Mouse (Mus musculus): ENCODE measurements around the gene Pik3c2g. TPM values are rescaled to one million over a fixed set of nuclear protein-coding genes. Genes with fewer than 3 reads are reported as not detected.
A peak's percentile ranks its signal among the peaks of the same experiment; 100 is the strongest.

Gene Pik3c2g
- polyA plus RNA-seq (2015; fragmentation: Nextera tagmentation; extraction: Ambion mirVana): 0.28 and 0.34 TPM in 2 replicates

DNA sequence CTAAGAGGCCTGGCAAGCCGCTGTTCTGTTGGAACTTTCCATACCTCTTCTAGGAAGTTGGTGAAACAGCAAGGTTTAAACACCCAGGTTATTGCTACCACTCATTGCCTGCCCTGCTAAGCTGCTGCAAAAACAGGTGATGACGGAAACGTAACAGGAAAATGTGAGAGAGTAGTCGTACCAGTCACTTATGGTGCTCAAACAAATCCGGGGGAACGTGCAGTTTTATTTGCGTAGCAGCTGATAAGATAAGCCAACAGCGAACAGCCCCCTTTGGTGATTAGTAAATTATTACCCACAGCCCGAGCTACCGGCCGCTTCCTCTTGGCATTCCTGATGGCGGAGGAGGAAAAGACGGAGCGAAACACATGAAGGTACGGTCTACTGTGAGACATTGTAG, at the start of gene Pik3c2g:
Pik3c2g (plus strand) TSS at position 330 of the 400 bp plus-strand sequence.
- Histone ChIP-seq H3K36me3 (replicated peaks) (no peaks in the 10 kb centered on the region), H3K9me3 (no peaks in the 10 kb centered on the region), H3K4me2 (no peak within 1 kb of the TSS), H3K4me1 (peaks cover 2% of the 10 kb centered on the region; the same call in 1 of the 2 replicates), H3K27me3 (replicated peaks) (no peaks in the 10 kb centered on the region), H3K4me3 (no peak within 1 kb of the TSS), H3K9ac (no peak within 1 kb of the TSS), H3K27ac (no peak within 1 kb of the TSS)
- ATAC-seq (replicated peaks): no peak
- 75% methylated on average over 15 of the region's 15 CpGs for WGBS

DNA sequence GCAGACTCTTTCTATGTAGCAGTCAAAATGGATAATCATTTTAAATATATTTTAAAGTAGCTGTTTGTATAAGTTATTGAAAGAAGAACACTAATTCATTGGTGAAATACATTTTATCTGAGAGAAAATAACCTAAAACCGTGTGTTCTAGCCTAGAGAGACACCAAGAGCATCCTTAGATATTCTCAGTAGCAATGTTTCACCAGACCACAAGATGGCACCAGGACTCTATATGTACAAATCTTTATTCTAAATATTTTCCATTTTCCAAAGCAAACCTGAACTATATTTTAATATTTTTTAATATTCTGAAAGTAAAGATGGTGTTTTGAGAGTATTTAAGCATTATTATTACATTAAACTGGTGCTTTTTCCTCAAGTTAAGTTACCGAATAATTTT, 48.6 kb upstream of the Pik3c2g start:
- H3K27me3 ChIP-seq (replicated peaks): no peaks in the 10 kb centered on the region
- no peak overlapping the region for H3K4me3 ChIP-seq
- no peak overlapping the region for H3K4me2 ChIP-seq
- no peaks in the 10 kb centered on the region for H3K9me3 ChIP-seq
- H3K9ac ChIP-seq: no peak overlapping the region
- H3K36me3 ChIP-seq (replicated peaks): no peaks in the 10 kb centered on the region
- 59% methylated on average over 2 of the region's 2 CpGs for WGBS
- ATAC-seq (replicated peaks): no peak
- no peak overlapping the region for H3K27ac ChIP-seq
- no peaks in the 10 kb centered on the region for H3K4me1 ChIP-seq

DNA sequence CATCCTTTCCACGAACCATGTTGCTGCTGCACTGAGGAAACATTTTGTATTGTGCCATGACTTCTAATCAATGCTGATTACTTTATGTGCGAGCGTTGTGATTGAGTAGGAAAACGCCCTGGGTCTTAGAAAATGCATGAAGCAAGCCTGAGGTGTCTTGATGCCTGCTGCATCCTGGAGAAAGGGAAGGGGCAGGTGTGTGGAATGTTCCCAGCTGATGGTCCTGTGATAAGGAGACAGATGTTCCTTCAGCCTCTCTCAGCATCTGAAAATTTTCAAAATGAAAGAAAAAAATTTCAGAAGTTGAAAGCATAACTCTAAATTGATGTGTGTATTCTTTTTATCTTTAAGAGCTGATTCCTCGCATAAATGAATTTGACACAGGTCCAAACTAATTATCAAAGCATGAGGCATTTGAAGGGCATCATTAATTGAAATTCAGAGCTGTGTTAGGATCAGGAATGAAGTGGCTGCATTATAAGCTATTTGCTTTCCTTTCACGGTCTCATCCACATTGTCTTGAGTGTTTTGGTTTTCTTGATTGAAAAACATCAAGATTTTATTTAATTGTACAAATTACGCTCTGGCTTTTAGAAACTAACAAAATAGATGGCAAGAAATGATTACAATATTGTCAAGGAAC, 31.4 kb upstream of the Pik3c2g start:
- no peak overlapping the region for H3K4me2 ChIP-seq
- H3K4me1 ChIP-seq: no peaks in the 10 kb centered on the region
- no peaks in the 10 kb centered on the region for H3K27me3 ChIP-seq (replicated peaks)
- no peak overlapping the region for H3K27ac ChIP-seq
- WGBS: 60% methylated on average over 7 of the region's 7 CpGs
- no peaks in the 10 kb centered on the region for H3K9me3 ChIP-seq
- no peak overlapping the region for H3K4me3 ChIP-seq
- no peak overlapping the region for H3K9ac ChIP-seq
- H3K36me3 ChIP-seq (replicated peaks): no peaks in the 10 kb centered on the region
- ATAC-seq (replicated peaks): no peak

DNA sequence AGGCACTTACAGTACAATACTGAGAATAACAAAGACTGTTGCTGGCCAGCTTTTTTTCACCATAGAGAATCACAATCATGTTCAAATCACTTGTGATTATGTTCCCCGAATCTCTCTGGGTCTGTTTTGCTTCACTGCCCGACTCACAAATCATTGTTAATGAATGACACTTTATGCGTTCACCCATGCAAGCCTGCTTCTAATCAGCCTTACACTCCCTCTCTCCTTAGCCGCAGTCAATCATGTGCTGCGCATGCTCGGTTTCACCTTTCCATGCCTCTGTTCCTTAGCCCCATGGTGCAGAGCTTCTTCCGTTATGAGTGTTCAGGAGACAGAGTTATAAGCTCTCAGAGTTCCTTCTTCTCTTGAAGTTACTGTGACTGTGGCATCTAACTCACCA, 17.8 kb upstream of the Pik3c2g start:
- WGBS: 46% methylated on average over 7 of the region's 7 CpGs
- Histone ChIP-seq H3K27ac (no peak overlapping the region), H3K4me2 (no peak overlapping the region), H3K4me1 (no peaks in the 10 kb centered on the region), H3K4me3 (no peak overlapping the region), H3K9ac (no peak overlapping the region), H3K36me3 (replicated peaks) (no peaks in the 10 kb centered on the region), H3K9me3 (no peaks in the 10 kb centered on the region), H3K27me3 (replicated peaks) (no peaks in the 10 kb centered on the region)
- no peak for ATAC-seq (replicated peaks)

DNA sequence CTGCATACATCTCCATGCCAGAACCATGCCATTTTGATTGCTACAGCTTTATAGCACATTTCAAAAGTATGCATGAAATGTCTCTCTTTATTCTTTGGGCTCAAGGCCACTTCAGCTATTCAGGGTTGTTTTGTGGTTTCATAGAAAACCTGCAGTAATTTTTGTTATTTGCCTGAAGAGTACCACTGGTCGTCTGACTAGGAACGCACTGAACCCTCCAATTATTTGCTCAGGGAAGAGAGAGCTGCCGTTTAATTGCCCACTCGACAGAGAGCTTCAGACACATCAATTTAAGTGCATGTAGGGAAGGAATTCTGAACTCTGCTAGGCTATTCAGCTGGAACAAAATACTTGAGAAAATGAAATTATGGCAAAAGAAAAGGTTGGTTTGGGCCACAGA, 11.2 kb upstream of the Pik3c2g start:
- 63% methylated on average over 4 of the region's 4 CpGs for WGBS
- Histone ChIP-seq H3K27me3 (replicated peaks) (no peaks in the 10 kb centered on the region), H3K27ac (no peak overlapping the region), H3K9ac (no peak overlapping the region), H3K4me1 (no peaks in the 10 kb centered on the region), H3K4me2 (no peak overlapping the region), H3K36me3 (replicated peaks) (no peaks in the 10 kb centered on the region), H3K9me3 (no peaks in the 10 kb centered on the region), H3K4me3 (no peak overlapping the region)
- no peak for ATAC-seq (replicated peaks)

DNA sequence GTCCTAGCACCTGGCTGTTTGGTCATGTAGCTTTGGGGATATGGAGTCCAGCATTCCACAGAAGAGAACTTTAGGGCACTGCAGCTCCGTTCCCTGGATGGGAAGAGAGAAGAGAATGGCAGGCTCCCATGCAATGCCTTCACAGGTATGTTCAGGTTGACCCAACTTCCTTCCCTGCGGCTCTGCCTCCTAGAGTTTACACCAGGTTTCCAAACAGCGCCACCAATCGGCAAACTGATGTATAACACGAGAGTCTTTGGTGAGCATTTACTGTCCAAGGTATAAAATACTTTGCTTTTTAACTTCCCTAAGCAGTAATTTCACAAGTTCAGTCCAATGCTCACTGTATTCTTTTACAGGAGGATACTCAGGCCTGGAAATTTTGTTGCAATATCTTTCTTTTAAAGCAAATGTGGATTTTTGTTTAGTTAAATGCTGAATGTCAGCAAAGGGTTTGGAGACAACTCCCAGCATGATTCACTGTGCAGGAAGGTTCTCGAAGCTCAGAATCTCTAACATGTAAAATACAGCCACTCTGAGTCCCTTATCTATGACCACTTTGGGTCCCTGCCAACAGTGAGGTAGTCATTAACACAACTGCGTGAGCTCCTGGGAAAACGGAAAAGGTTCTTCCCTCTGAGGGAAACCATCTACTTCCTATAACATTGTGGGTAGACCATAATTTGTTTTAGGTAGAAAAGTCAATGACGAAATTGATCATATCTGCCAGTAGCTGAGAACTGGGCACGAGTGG, 10.6 kb upstream of the Pik3c2g start:
- WGBS: 70% methylated on average over 10 of the region's 10 CpGs
- no peak for ATAC-seq (replicated peaks)

DNA sequence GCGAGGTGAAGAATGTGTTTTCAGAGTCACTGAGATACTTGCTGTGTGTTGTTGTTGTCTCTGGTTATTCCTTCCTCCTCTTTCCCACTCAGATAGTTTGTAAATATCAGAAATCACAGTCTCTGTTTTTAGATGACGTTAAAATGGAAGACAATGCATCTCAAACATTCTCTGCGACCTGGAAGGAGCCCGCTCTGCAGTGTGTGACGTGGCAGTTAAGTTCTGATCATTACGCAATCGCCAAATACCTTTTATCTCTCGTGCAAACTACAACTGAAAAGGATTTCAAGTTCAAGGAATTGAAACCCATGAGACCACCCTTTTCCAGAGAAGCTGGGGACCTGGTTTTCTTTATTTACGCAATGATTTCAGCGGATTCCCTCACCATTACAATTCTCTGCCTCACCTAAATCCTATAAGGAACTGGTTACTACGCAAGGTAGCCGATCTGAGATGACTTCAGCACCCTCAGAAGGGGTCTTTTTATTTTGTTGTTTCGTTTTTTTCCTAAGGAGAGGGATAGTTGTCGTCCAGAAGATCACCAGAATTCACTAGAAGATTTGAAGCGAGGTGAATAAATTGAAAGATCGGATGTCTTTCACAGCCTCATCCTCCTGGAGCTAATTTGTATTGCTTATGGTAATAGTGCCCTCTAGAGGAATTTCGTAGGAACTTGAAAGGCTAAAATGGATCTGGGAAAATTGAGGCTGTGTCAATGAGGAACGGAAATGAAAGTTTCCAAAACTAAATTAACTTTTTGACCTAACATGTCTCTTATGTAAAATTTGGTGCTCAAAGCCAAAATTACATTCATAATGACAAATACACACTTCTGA, 9.8 kb upstream of the Pik3c2g start:
- no peak overlapping the region for H3K27ac ChIP-seq
- H3K27me3 ChIP-seq (replicated peaks): no peaks in the 10 kb centered on the region
- no peaks in the 10 kb centered on the region for H3K4me1 ChIP-seq
- WGBS: 51% methylated on average over 18 of the region's 18 CpGs
- H3K4me2 ChIP-seq: peak overlapping the region; percentile 31
- no peak overlapping the region for H3K9ac ChIP-seq
- H3K9me3 ChIP-seq: no peaks in the 10 kb centered on the region
- no peaks in the 10 kb centered on the region for H3K36me3 ChIP-seq (replicated peaks)
- H3K4me3 ChIP-seq: no peak overlapping the region
- peak; percentile 66 for ATAC-seq (replicated peaks)

More for the DNA sequence above, 10.6 kb upstream of the Pik3c2g start:
- Histone ChIP-seq H3K4me1 (no peaks in the 10 kb centered on the region), H3K4me2 (no peak overlapping the region), H3K36me3 (replicated peaks) (no peaks in the 10 kb centered on the region), H3K27ac (no peak overlapping the region), H3K27me3 (replicated peaks) (no peaks in the 10 kb centered on the region), H3K9me3 (no peaks in the 10 kb centered on the region), H3K4me3 (no peak overlapping the region), H3K9ac (no peak overlapping the region)

DNA sequence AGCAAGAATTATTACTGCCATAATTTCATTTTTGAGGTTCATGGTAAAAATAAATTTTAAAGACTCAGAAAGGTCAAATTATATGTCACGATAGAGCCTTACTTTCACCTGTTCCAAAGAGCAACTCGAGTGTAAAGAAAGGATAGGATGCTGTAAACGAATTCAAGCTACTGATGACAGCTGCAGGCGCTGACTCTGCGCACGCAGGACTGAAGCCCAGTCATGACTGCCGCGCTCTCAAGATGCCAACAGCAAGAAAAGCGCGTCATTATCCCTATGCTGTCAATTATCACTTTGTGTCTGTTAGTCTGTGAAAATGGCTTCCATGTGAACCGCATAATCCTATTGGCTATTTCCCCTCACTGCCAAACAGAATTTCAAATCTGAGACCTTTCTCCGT, 457 bp downstream of the Pik3c2g start:
- H3K9ac ChIP-seq: no peak overlapping the region
- H3K36me3 ChIP-seq (replicated peaks): no peaks in the 10 kb centered on the region
- no peak overlapping the region for H3K27ac ChIP-seq
- no peak overlapping the region for H3K4me2 ChIP-seq
- WGBS: 70% methylated on average over 12 of the region's 12 CpGs
- H3K27me3 ChIP-seq (replicated peaks): no peaks in the 10 kb centered on the region
- H3K9me3 ChIP-seq: no peaks in the 10 kb centered on the region
- 0 out of 2 replicates have a peak, but pooled peaks have one; percentile 35 for ATAC-seq (replicated peaks)
- H3K4me1 ChIP-seq: peaks cover 2% of the 10 kb centered on the region; the same call in 1 of the 2 replicates
- no peak overlapping the region for H3K4me3 ChIP-seq

DNA sequence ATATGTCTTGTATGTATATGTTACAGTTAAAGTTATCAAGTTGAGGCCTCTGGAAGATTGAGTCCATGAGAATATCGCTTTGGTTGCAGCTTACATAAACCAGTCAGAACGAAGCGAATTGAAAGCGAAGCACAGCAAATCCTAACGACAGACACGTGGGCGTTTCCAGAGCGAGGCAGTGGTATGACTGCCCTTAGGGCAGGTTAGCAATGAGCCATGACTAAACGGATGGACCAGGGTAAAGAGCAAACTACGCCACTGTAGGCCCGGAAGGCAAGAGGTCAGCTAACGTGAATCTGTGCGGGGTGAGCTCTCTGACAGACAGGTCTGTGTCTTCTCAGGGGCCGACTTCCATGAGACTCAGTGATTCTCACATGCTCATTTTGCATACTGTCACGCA, 1.4 kb downstream of the Pik3c2g start:
- WGBS: 48% methylated on average over 15 of the region's 15 CpGs
- Histone ChIP-seq H3K4me3 (no peak overlapping the region), H3K27ac (no peak overlapping the region), H3K4me1 (peaks cover 2% of the 10 kb centered on the region; the same call in 1 of the 2 replicates), H3K36me3 (replicated peaks) (no peaks in the 10 kb centered on the region), H3K9me3 (no peaks in the 10 kb centered on the region), H3K4me2 (no peak overlapping the region), H3K27me3 (replicated peaks) (no peaks in the 10 kb centered on the region), H3K9ac (no peak overlapping the region)
- ATAC-seq (replicated peaks): peak; percentile 58; the same call in 1 of the 2 replicates

DNA sequence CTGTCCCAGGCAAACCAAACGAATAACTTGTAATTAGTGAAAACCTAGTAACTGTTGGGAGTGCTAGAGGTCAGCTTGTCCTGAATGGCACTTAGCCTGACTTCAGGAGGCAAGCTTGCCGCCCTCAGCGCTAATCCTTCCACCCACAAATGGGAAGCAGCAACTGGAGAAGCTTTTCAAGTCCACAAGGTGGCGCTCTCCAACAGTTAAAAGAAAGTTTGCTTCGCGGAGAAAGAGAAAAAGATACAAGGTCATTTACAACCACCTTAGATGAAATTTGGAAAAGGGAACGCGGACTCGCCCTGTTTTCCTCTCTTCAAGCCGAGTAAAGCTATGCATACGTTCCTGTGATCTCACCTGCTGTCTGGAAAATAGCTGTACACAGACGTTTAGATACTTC, 2.3 kb downstream of the Pik3c2g start:
- H3K27me3 ChIP-seq (replicated peaks): no peaks in the 10 kb centered on the region
- H3K9ac ChIP-seq: no peak overlapping the region
- no peak overlapping the region for H3K27ac ChIP-seq
- no peaks in the 10 kb centered on the region for H3K36me3 ChIP-seq (replicated peaks)
- 9% methylated on average over 12 of the region's 12 CpGs for WGBS
- H3K9me3 ChIP-seq: no peaks in the 10 kb centered on the region
- no peak overlapping the region for H3K4me2 ChIP-seq
- H3K4me3 ChIP-seq: no peak overlapping the region
- H3K4me1 ChIP-seq: peaks cover 2% of the 10 kb centered on the region; the same call in 1 of the 2 replicates
- 0 out of 2 replicates have a peak, but pooled peaks have one; percentile 21 for ATAC-seq (replicated peaks)

DNA sequence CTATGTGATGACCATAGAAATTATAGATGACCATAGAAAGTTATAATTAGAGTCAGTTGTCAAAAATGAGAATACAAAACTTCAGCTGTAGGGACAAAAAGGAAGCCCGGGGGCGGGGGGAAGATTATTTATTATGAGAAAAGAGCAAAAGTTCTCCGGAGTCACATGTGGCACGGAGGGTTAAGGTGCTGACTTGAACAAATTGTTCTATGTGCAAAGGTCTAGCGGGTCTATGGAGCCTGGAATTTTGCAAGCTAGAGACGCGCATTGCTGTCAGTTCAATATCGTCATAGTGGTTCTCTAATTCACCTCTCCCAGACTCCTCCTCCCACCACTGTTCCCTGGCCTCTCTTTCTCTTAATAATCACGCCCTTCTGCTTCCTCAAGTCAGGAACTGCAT, 2.8 kb downstream of the Pik3c2g start:
- no peak overlapping the region for H3K9ac ChIP-seq
- H3K9me3 ChIP-seq: no peaks in the 10 kb centered on the region
- no peak overlapping the region for H3K27ac ChIP-seq
- no peaks in the 10 kb centered on the region for H3K27me3 ChIP-seq (replicated peaks)
- ATAC-seq (replicated peaks): peak; percentile 66
- 67% methylated on average over 9 of the region's 9 CpGs for WGBS
- H3K4me3 ChIP-seq: no peak overlapping the region
- no peaks in the 10 kb centered on the region for H3K36me3 ChIP-seq (replicated peaks)
- H3K4me2 ChIP-seq: no peak overlapping the region
- H3K4me1 ChIP-seq: peaks cover 2% of the 10 kb centered on the region; the same call in 1 of the 2 replicates

DNA sequence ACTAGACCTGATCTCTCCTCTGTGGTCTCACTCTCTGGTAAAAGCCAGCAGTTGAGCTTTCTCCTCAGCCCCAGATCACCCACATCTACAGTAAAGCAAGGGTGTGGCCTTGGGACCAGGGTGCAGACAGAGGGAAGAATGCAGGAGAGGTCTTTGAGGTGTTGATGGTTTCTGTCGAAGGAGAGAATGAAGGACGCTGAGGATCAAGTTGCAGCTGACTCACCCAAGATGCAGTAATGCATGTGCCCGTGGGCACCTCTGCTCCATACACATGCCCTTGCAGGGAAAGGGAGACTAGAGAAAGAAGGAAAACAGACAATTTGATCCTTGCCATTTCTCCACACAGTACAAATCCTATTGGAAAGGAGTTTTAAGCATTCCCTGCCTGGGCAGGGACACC, 5.1 kb downstream of the Pik3c2g start:
- no peaks in the 10 kb centered on the region for H3K9me3 ChIP-seq
- ATAC-seq (replicated peaks): no peak
- no peak overlapping the region for H3K27ac ChIP-seq
- no peaks in the 10 kb centered on the region for H3K36me3 ChIP-seq (replicated peaks)
- no peak overlapping the region for H3K4me3 ChIP-seq
- H3K4me1 ChIP-seq: peaks cover 2% of the 10 kb centered on the region; the same call in 1 of the 2 replicates
- WGBS: 78% methylated on average over 3 of the region's 3 CpGs
- no peaks in the 10 kb centered on the region for H3K27me3 ChIP-seq (replicated peaks)
- H3K9ac ChIP-seq: no peak overlapping the region
- H3K4me2 ChIP-seq: no peak overlapping the region
